Mouse (Mus musculus) MEL (cell line): ENCODE results near the gene Rhof.

Experiments used
- CTCF ChIP-seq, 3 experiments: IDR thresholded peaks in 2 of 3; conservative IDR thresholded peaks in 1 of 3; 2 replicates each; pipeline ENCODE4 v1.5.1; 2011 to 2012; ENCODE audit warnings: low read length in 3 of 3, low read depth in 2 of 3, mild to moderate bottlenecking in 2 of 3, improper control_type of control experiment in 1 of 3, inconsistent platforms in 1 of 3, mixed read lengths in 1 of 3, moderate library complexity in 1 of 3; ENCODE audit not compliant: control insufficient read depth in 1 of 3, insufficient read depth in 1 of 3, poor library complexity in 1 of 3, severe bottlenecking in 1 of 3
- TCF12 ChIP-seq: IDR thresholded peaks from 2 replicates; pipeline ENCODE4 v1.6.1; 2014; ENCODE audit warnings: low read depth, mild to moderate bottlenecking, inconsistent platforms, low read length, improper control_type of control experiment, moderate library complexity

DNA sequence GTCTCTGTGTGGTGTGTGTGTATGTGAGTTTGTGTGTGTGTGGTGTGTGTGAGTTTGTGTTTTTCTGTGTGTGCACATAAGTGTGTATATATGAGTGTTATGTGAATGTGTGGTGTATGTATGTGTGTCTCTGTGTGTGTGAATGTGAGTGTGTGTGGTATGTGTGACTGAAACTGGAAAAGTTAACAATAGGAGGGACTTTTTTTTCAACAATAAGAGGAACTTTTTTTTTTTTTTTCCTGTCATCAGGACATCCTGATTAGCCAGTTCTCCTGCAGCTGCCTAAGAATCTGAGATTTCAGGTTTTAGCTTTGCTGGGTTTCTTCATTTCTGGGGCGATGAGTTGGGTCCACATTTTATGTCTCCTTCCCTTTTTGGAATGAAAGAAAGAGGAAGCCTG is 52.9 kb downstream of the Rhof start:
- no peak for TF ChIP-seq CTCF (IDR thresholded peaks at IDR 0.05 in 2 of 3, conservative IDR thresholded peaks at IDR 0.05 in 1 of 3; ENCODE audit: control insufficient read depth in 1 of 3, insufficient read depth in 1 of 3, low read depth in 2 of 3, low read length in 3 of 3, poor library complexity in 1 of 3, severe bottlenecking in 1 of 3)
- TF ChIP-seq TCF12 = no peak
